Mouse (Mus musculus) MN1 (cell line): ENCODE results near the gene Ovol2.

Experiments used
- DNase-seq: peaks from one replicate; pipeline ENCODE4 v3.0.0-alpha.2; 2016; ENCODE audit warnings: low spot score

Gene Ovol2

DNA sequence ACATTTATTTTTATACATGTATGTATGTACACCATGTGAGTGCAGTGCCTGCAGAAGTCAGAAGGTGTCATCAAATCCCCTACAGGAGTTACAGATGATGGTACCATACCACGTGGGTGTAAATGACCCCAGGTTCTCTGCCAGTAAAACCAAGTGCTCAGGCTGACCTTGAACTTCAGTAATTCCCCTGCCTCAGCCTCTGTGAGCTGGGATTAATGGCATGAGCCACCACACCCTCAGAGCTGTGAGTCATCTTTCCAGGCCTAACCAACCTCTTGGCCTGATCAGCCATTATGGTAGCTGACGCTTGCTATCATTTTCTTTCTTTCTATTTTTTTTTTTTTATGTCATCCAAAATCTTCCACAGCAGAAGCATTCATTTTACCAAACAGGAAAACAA, 20.6 kb downstream of the Ovol2 start:
- DNase-seq = no peak

GRCm38 (mm10) chr2:144310273-144310672, 21.7 kb downstream of the Ovol2 start:
- DNase-seq = no peak

DNA sequence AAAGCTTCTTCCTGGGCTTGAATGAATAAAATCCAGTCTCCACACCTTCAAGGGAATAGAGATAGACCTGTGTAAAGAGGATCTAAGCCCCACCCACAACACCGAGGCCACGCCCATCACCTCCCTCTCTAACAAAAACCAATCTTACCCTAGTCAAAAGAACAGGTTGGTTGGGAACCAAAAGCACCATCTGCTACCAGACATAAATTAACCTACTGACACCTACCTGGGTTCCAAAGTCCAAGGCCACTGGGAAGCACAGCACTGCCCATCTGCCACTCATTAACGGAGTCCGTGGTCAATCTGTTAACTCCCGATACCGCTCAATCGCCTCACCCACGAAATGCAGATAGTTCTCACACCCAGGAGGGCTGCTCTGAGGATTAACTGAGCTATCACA, 23.4 kb downstream of the Ovol2 start:
- DNase-seq = no peak

DNA sequence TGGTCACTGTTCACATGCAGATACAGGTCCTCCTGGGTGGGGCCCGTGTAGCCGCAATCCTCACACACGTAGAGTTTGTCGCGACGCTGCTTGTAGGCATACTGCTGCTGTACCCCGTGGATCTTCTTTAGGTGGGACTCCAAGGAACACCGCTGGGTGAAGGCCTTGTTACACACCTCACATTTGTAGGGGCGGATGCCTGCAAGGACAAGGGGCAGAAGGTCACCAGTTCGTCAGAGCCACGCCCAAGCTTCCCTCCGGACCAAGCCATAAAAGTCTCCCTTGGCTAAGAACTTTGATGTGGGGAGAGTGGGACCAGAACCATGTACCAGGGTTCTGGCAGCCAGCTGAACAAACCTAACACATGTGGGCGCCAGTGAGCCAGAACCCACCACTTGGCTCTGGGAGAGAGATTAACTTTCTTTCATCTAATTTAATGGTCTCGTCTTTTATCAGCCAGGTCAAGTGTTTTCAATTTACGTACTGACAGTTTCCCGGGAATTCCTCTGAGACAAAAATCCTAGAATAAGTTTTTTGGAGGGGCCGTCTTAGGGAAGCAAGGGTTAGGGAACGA, 26.1 kb downstream of the Ovol2 start:
- no peak for DNase-seq

- no peak for DNase-seq
These were observed 30.8 kb downstream of the Ovol2 start for GRCm38 (mm10) chr2:144301101-144301500.

- peak; percentile 61 for DNase-seq
These were observed 31.9 kb downstream of the Ovol2 start for GRCm38 (mm10) chr2:144299749-144300669.

DNA sequence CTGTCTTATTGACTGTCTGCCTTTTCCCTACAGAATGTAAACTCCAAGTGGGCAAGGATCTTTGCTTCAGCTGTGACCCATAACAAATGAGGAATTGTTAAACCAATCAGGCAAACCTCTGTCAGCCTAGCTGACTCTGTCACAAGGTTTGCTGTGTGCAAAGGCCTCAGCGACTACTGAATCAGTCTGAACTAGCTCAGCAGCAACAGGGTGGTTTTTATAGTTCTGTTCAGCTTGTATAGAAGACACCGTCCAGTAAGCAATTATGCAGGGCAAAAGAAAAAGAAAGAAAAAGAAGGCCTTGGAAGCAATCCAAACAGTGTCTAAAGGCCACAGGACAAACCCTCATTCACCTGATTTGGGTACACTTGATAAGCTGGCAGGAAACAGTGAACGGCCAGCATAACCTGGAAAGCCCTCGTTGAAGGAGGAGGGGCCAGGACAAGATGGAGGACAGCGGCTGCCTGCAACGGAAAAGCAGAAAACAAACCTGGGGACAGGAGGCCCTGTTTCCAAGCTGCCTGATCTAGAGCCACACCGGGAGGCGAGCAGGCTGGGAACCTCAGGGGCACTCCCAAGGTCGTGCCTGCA, 36.7 kb downstream of the Ovol2 start:
- DNase-seq = no peak

GRCm38 (mm10) chr2:144291600-144292305, 40.2 kb downstream of the Ovol2 start:
- DNase-seq = no peak

GRCm38 (mm10) chr2:144290321-144290720, 41.6 kb downstream of the Ovol2 start:
- DNase-seq = no peak

GRCm38 (mm10) chr2:144281417-144281816, 50.5 kb downstream of the Ovol2 start:
- no peak for DNase-seq

DNA sequence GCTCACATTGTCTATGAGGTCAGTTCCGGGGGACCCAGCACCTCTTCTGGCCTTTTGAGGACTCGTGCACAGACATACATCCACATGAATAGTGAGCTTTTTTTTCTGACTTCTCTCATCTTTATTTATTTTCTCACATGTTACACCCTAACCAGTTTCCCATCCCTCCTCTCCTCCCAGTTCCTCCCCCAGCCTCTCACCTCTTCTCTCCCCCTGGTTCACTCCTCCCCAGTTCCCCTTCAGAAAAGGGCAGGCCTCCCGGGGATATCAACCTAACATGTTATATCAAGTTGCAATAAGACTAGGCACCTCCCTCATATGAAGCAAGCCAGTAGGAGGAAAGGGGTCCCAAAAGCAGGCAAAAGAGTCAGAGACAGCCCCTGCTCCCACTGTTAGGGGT, 51.4 kb downstream of the Ovol2 start:
- DNase-seq = no peak

GRCm38 (mm10) chr2:144279742-144280141, 52.2 kb downstream of the Ovol2 start:
- DNase-seq = peak; percentile 86

- DNase-seq = no peak
These were observed 55.1 kb downstream of the Ovol2 start for GRCm38 (mm10) chr2:144276885-144277284.

DNA sequence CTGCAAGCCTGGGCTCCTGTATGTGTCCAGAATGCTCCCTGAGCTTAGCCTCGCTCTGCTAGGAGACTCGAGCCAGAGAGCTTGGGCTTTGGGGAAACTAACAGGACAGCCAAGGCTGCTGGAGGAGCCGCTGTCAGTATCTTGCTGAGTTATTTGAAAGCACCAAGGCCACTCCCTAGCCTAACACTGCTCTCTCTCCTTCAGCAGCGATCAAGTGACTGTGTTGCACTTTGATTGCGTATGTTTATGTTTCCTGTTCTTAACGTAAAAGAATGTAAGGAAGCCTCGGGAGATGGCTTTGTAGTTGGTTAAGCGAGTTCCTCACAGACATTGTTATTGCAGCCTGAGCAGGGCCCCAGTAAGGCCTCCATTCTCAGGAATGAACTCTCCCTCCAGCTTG, 57.2 kb downstream of the Ovol2 start:
- no peak for DNase-seq

- no peak for DNase-seq
These were observed 59.9 kb downstream of the Ovol2 start for GRCm38 (mm10) chr2:144272088-144272487.

- peak; percentile 96 for DNase-seq
These were observed 61.2 kb downstream of the Ovol2 start, which contains the start of the genes Mgme1 and Snx5 for GRCm38 (mm10) chr2:144270507-144271420. TSS of gene Mgme1 (plus strand) at chr2:144270663. TSS of gene Snx5 (minus strand) at chr2:144270906.

DNA sequence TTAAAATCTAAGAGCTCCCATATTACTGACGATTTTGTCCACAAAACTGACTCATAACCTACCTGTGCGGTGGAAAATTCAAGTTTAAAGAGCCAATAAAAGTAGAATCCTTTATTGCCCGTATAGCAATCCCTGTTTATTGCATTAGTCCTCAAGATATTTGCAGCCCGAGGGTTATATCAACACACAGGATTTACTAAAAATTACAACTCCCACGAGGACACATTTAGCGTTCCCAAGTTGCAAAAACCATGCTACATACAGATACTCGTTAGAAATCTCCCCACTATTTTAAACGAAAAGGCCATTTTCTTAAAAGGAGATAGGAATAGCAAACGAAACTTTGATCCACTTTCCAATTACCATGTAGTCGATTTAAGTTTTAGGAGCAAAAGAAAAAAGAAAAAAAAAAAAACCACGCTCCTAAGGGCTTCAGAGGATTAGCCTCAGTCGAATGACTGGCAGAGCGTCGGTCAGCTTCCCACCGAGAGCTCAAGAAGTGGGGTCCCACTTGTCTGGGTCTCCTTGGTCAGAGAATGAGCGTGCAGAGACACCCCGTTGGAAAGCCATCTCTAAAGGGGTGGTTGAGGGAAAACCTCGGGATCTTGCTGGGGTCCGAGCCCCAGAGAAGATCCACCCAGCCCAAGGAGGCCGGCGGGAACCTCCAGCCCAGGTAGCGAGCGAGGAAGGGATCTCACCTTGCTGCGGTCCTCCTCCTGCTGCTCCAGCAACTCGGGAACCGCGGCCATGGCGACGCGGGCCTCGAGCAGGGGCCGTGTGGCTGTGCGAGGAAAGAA, 62.1 kb downstream of the Ovol2 start:
- DNase-seq = peak; percentile 42

GRCm38 (mm10) chr2:144269306-144269650, 62.7 kb downstream of the Ovol2 start:
- DNase-seq = no peak

DNA sequence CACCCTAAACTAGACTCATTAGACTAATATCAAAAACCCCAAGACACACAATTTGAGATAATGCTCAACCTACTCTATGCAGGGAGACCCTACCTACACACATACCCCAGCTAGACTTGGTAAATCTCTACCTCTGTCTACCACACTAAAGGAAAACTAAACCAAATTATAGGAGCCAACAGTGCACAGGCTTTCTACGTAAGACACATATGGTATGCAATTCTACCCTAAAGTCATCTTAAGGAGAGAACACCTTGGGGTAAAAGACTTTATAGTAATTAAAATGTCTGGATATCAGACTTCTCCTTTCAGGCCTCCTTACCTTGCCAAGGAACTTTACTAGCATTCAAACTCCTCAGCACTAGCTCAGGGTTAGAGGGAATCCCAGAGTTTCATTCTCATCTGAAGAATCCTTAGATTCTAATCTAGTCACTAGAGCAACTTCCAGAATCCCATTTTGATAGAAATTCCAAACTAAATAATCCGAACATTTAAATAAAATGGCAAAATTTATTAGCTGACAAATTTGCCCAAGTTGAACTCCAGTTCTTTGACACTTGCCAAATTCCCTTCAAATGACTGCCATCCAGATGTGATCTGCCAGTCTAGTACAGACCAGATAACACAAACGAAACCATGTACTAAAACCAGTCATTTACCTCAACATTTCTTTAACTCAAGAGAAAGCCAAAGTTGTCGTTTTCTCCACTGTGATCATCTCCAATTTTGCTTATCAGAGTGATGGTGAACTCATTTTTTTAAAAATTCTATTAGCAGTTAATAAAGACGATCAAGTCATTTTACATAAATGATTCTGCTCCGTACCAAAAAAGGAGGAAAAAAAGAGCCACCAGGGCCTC, 63.3 kb downstream of the Ovol2 start:
- DNase-seq = no peak

- DNase-seq = no peak
These were observed 64.3 kb downstream of the Ovol2 start for GRCm38 (mm10) chr2:144267731-144268015.
